Mouse (Mus musculus) layer of hippocampus, adult 9-10 months (tissue): ENCODE data around the gene Vmn1r215.
"Not testable (repeated sequence)": the region's sequence is repeated elsewhere in the genome, so short reads cannot be mapped to it uniquely, and the experiment has no call there.

Source experiments
- DNase-seq: peaks from one replicate; pipeline ENCODE4 v3.0.0; 2022; ENCODE audit warnings: low spot score

Gene Vmn1r215

GRCm38 (mm10) chr13:23067725-23068124, at the start of gene Vmn1r215:
Gene Vmn1r215, plus strand, starts transcription at chr13:23068025.
- DNase-seq: no peak

- DNase-seq: no peak
Observed at GRCm38 (mm10) chr13:23018158-23018557, 49.7 kb upstream of the Vmn1r215 start.

- DNase-seq: no peak
Observed at GRCm38 (mm10) chr13:23024812-23025211, 43.0 kb upstream of the Vmn1r215 start.

- no peak for DNase-seq
Observed at GRCm38 (mm10) chr13:23030118-23030517, 37.7 kb upstream of the Vmn1r215 start, which contains the start of gene Vmn1r214. Gene Vmn1r214, plus strand, starts transcription at chr13:23030418.

GRCm38 (mm10) chr13:23057778-23058177, 10.0 kb upstream of the Vmn1r215 start:
- DNase-seq: no peak

- no peak for DNase-seq
Observed at GRCm38 (mm10) chr13:23069312-23069711, 1.5 kb downstream of the Vmn1r215 start.

GRCm38 (mm10) chr13:23094386-23094785, 26.6 kb downstream of the Vmn1r215 start:
- no peak for DNase-seq

- not testable (repeated sequence) for DNase-seq
Observed at GRCm38 (mm10) chr13:23118126-23118525, 50.3 kb downstream of the Vmn1r215 start, which contains the start of gene Vmn1r217. Gene Vmn1r217, minus strand, starts transcription at chr13:23118226.

GRCm38 (mm10) chr13:23120611-23121010, 52.8 kb downstream of the Vmn1r215 start:
- DNase-seq: no peak
